Mouse (Mus musculus) right cerebral cortex, postnatal 36 days (tissue): Measurements from ENCODE around the gene Mta1.

Experiments used
- DNase-seq, 2 experiments: peaks; one replicate each; pipeline ENCODE4 v3.0.0; 2022; ENCODE audit warnings: low spot score in 2 of 2, mixed read lengths in 1 of 2

Gene Mta1

GRCm38 (mm10) chr12:113133861-113134403, 35.9 kb downstream of the Mta1 start:
- no peak for DNase-seq

GRCm38 (mm10) chr12:113134502-113134901, 36.4 kb downstream of the Mta1 start:
- no peak for DNase-seq

GRCm38 (mm10) chr12:113135401-113135800, 37.3 kb downstream of the Mta1 start:
- DNase-seq, result no peak

GRCm38 (mm10) chr12:113136492-113137020, 38.5 kb downstream of the Mta1 start:
- DNase-seq, result no peak

- DNase-seq, result no peak
Measured at GRCm38 (mm10) chr12:113137260-113138213, 39.5 kb downstream of the Mta1 start.

GRCm38 (mm10) chr12:113138291-113138690, 40.2 kb downstream of the Mta1 start:
- DNase-seq, result no peak

GRCm38 (mm10) chr12:113138901-113139864, 41.1 kb downstream of the Mta1 start:
- no peak for DNase-seq

- DNase-seq, result peak; percentile 96
Measured at GRCm38 (mm10) chr12:113139908-113140615, 42.0 kb downstream of the Mta1 start, which contains the start of gene Crip2. Crip2 (plus strand) TSS chr12:113140236.

- no peak for DNase-seq
Measured at GRCm38 (mm10) chr12:113140616-113141411, 42.7 kb downstream of the Mta1 start.

GRCm38 (mm10) chr12:113141531-113141973, 43.5 kb downstream of the Mta1 start:
- DNase-seq, result no peak

GRCm38 (mm10) chr12:113142021-113142975, 44.2 kb downstream of the Mta1 start:
- peak in 1 of 2 experiments; percentile 52 for DNase-seq

GRCm38 (mm10) chr12:113143164-113143563, 45.1 kb downstream of the Mta1 start:
- no peak for DNase-seq

GRCm38 (mm10) chr12:113144001-113144756, 46.1 kb downstream of the Mta1 start:
- DNase-seq, result no peak

- no peak for DNase-seq
Measured at GRCm38 (mm10) chr12:113144886-113145285, 46.8 kb downstream of the Mta1 start.

GRCm38 (mm10) chr12:113145591-113145990, 47.5 kb downstream of the Mta1 start:
- no peak for DNase-seq

GRCm38 (mm10) chr12:113146112-113147057, 48.3 kb downstream of the Mta1 start, which contains the start of gene Crip1:
Crip1 (plus strand) TSS chr12:113146316.
- DNase-seq, result peak in 1 of 2 experiments; percentile 67

- DNase-seq, result no peak
Measured at GRCm38 (mm10) chr12:113147481-113147880, 49.4 kb downstream of the Mta1 start.
